Mouse (Mus musculus) small intestine, adult 2 months (tissue): ENCODE results near the gene Gpn2.
A peak's percentile ranks its signal among the peaks of the same experiment; 100 is the strongest.

Source experiments
- CTCF ChIP-seq: fragments of 200-500 bp; IDR thresholded peaks from 2 replicates; pipeline ENCODE4 v1.5.1; 2012; ENCODE audit warnings: low read depth, mild to moderate bottlenecking, control low read depth, inconsistent platforms, low read length, moderate library complexity, mixed read lengths; ENCODE audit not compliant: insufficient replicate concordance, insufficient read length; ENCODE audit errors: extremely low read depth
- POLR2A ChIP-seq: fragments of 200-500 bp; IDR thresholded peaks from 2 replicates; pipeline ENCODE4 v1.6.1; 2012; ENCODE audit warnings: low read depth, mild to moderate bottlenecking, control low read depth, inconsistent platforms, low read length, moderate library complexity

DNA sequence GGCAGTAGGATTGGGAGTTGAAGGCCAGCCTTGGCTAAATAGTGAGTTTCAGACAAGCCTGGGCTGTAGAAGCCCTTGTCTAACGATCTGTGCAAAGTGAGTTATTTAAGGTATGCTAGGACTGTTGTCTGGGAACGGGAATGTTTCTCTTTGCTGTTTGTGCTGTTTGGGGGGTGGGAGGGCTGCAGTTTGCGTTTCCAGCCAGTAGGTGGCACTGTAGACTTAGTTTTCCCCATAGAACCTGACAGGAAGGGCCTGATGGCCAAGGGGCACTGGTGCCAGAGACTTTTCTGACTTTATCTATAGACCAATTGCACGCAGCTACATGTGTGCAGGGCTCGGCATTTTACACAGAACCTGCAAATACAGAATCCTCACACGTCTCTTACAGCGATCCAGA lies 8.4 kb downstream of the Gpn2 start:
- TF ChIP-seq CTCF, result peak; percentile 94; the same call in 1 of the 2 replicates
- no peak for TF ChIP-seq POLR2A
